Mouse (Mus musculus): ENCODE measurements around the gene Nsf. TPM values are rescaled to one million over a fixed set of nuclear protein-coding genes. Genes with fewer than 3 reads are reported as not detected.

Nsf gene
- polyA plus RNA-seq, 1 experiment from 2014 or later, result 61.2 TPM

DNA sequence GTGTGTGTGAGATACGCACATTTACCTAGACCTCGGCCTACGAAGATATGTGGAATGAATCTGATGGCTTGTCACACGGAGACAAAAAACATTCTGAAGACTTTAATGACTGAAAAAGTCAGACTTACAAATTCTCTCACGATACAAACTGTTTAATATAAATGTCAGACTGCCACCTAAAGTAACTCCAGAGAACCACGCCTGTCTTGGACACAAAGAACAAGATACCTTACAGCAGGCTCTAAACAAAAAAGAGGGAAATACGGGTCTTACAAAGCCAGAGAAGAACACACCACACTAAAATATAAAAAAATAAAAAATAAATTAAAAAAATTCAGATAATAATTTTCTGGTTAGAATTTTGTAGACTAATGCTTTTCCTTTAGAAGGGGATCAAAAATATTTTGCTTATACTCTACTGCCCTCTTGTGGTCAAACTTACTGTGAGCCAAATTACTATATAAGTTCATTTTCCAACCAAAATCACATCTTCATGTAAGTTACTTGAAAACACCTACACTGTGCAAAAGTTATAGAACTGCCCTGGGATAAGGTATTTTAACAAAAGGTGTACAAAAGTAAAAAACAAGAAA is 42.8 kb downstream of the Nsf start:
- Histone ChIP-seq H3K4me3 (ENCODE audit: low read depth, low read length) (no peak overlapping the region), H3K36me3 (ENCODE audit: control insufficient read depth, insufficient read depth, low read length) (no peaks in the 10 kb centered on the region; the same call in 1 of the 2 replicates), H3K9me3 (ENCODE audit: control insufficient read depth, low read length) (no peaks in the 10 kb centered on the region), H3K9ac (ENCODE audit: low read length) (no peak overlapping the region), H3K27ac (ENCODE audit: low read depth, low read length) (no peak overlapping the region), H3K4me2 (ENCODE audit: low read depth, low read length, severe bottlenecking) (no peak overlapping the region), H3K27me3 (ENCODE audit: control insufficient read depth, insufficient read depth, low read length) (no peaks in the 10 kb centered on the region), H3K4me1 (replicated peaks; ENCODE audit: control insufficient read depth, insufficient read depth, low read length) (no peaks in the 10 kb centered on the region)
- DNase-seq (ENCODE audit: low spot score), result no peak
- WGBS, result 66% methylated on average over 7 of the region's 7 CpGs
- ATAC-seq (replicated peaks; ENCODE audit: low FRiP score), result no peak

DNA sequence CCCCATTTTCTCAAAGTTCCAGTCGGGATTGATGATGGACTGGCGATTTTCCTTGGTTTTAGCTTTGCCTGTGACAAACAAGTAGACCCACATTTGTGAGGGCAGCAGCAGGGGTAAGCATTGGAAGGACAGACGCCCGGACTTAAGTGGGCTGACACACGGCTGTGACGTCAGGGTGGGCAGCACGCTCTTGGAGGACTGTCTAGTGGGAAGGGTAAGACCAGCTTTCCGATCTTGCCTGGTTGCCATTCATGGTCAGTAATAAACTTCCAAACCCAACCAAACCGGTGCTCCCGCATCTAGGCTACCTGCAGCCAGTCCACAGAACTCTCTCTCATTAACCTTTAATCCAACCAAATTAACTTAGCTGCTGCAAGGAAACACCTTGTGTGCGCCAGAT is 43.3 kb downstream of the Nsf start:
- Histone ChIP-seq H3K9ac (ENCODE audit: low read length) (no peak overlapping the region), H3K4me2 (ENCODE audit: low read depth, low read length, severe bottlenecking) (no peak overlapping the region), H3K4me3 (ENCODE audit: low read depth, low read length) (no peak overlapping the region), H3K36me3 (ENCODE audit: control insufficient read depth, insufficient read depth, low read length) (no peaks in the 10 kb centered on the region; the same call in 1 of the 2 replicates), H3K27ac (ENCODE audit: low read depth, low read length) (no peak overlapping the region), H3K27me3 (ENCODE audit: control insufficient read depth, insufficient read depth, low read length) (no peaks in the 10 kb centered on the region), H3K9me3 (ENCODE audit: control insufficient read depth, low read length) (no peaks in the 10 kb centered on the region), H3K4me1 (replicated peaks; ENCODE audit: control insufficient read depth, insufficient read depth, low read length) (no peaks in the 10 kb centered on the region)
- ATAC-seq (replicated peaks; ENCODE audit: low FRiP score), result no peak
- DNase-seq (ENCODE audit: low spot score), result no peak
- 91% methylated on average over 11 of the region's 11 CpGs for WGBS

DNA sequence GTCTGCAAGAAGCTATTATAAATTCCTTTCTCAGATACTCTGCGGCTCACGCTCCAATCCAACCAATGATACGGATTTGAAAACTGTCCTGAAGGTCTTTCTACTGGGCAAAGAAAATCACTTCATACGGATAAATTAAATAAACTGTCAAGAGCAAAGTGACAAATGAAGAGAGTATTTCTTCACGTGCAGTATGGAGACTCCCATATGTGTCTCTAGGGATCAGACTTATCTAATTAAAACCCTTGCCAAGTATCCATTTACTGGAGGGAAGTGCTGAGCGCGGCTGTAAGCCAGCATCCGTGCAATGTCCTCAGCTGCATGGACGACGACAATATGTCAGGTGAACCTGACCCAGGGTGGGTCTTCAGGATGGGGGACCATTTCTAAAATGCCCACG is 44.0 kb downstream of the Nsf start:
- Histone ChIP-seq H3K9me3 (ENCODE audit: control insufficient read depth, low read length) (no peaks in the 10 kb centered on the region), H3K27me3 (ENCODE audit: control insufficient read depth, insufficient read depth, low read length) (no peaks in the 10 kb centered on the region), H3K4me1 (replicated peaks; ENCODE audit: control insufficient read depth, insufficient read depth, low read length) (no peaks in the 10 kb centered on the region), H3K27ac (ENCODE audit: low read depth, low read length) (no peak overlapping the region), H3K4me3 (ENCODE audit: low read depth, low read length) (no peak overlapping the region), H3K4me2 (ENCODE audit: low read depth, low read length, severe bottlenecking) (no peak overlapping the region), H3K36me3 (ENCODE audit: control insufficient read depth, insufficient read depth, low read length) (no peaks in the 10 kb centered on the region; the same call in 1 of the 2 replicates), H3K9ac (ENCODE audit: low read length) (no peak overlapping the region)
- WGBS, result 93% methylated on average over 11 of the region's 11 CpGs
- DNase-seq (ENCODE audit: low spot score), result no peak
- ATAC-seq (replicated peaks; ENCODE audit: low FRiP score), result no peak

DNA sequence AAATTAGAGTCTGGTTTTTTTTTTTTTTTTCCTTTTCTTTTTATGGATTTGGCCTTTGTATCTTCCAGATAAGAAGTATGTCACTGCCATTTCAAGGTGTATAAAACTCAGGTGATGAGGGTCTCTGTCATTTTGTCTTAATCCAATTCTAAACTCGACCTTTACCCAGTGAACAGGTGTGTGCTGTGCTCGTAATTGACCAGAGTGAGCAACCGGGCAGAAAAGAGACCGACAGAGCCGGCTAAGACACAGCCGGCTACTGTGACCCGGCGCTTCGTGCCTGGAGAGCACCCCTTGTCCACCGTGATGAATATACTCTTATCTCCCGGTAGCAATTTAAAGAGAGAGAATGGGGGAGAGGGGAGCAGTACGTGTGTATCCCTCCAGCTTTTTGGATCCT is 44.5 kb downstream of the Nsf start:
- WGBS, result 91% methylated on average over 12 of the region's 12 CpGs
- ATAC-seq (replicated peaks; ENCODE audit: low FRiP score), result no peak
- H3K36me3 ChIP-seq (ENCODE audit: control insufficient read depth, insufficient read depth, low read length), result no peaks in the 10 kb centered on the region; the same call in 1 of the 2 replicates
- H3K4me1 ChIP-seq (replicated peaks; ENCODE audit: control insufficient read depth, insufficient read depth, low read length), result no peaks in the 10 kb centered on the region
- no peak overlapping the region for H3K4me2 ChIP-seq (ENCODE audit: low read depth, low read length, severe bottlenecking)
- no peaks in the 10 kb centered on the region for H3K9me3 ChIP-seq (ENCODE audit: control insufficient read depth, low read length)
- H3K4me3 ChIP-seq (ENCODE audit: low read depth, low read length), result no peak overlapping the region
- H3K27ac ChIP-seq (ENCODE audit: low read depth, low read length), result no peak overlapping the region
- no peak for DNase-seq (ENCODE audit: low spot score)
- no peak overlapping the region for H3K9ac ChIP-seq (ENCODE audit: low read length)
- H3K27me3 ChIP-seq (ENCODE audit: control insufficient read depth, insufficient read depth, low read length), result no peaks in the 10 kb centered on the region

DNA sequence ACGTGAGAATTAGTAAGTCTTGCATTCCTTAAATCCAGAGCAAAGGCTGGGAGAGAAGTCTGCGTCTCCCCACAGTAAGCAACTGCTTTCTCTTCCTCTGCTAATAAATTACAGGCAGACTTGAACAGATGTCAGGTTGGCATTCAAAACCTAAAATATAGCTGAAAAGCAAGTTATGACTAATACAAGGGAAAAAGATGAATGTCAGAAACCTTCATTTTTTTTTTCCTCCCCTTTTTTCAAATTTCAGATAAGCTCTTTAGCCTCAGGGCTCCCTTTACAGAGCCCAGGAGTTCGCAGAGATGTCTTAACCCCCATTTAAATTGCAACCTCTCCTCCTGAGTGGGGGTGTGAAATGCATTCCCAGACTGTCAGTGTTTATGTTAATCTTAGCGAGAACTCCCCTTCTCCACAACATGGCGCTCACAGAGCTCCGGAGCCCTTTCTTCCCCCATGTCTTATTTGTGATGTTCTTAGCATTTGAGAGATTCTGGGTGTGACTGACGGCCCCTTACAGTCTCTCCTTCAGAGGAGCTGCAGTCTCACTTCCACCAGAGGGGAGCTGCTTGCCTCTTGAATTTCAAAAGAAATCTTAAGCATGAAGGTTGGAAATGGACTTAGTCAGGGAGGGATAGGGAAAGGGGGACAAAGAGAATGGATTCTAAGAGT is 47.7 kb downstream of the Nsf start:
- ATAC-seq (replicated peaks; ENCODE audit: low FRiP score) (no peak), DNase-seq (ENCODE audit: low spot score) (no peak)
- 56% methylated on average over 7 of the region's 7 CpGs for WGBS
- H3K4me2 ChIP-seq (ENCODE audit: low read depth, low read length, severe bottlenecking), result no peak overlapping the region
- no peak overlapping the region for H3K4me3 ChIP-seq (ENCODE audit: low read depth, low read length)
- H3K36me3 ChIP-seq (ENCODE audit: control insufficient read depth, insufficient read depth, low read length), result no peaks in the 10 kb centered on the region; the same call in 1 of the 2 replicates
- no peak overlapping the region for H3K27ac ChIP-seq (ENCODE audit: low read depth, low read length)
- H3K9ac ChIP-seq (ENCODE audit: low read length), result no peak overlapping the region
- H3K9me3 ChIP-seq (ENCODE audit: control insufficient read depth, low read length), result no peaks in the 10 kb centered on the region
- no peaks in the 10 kb centered on the region for H3K27me3 ChIP-seq (ENCODE audit: control insufficient read depth, insufficient read depth, low read length)
- H3K4me1 ChIP-seq (replicated peaks; ENCODE audit: control insufficient read depth, insufficient read depth, low read length), result no peaks in the 10 kb centered on the region

DNA sequence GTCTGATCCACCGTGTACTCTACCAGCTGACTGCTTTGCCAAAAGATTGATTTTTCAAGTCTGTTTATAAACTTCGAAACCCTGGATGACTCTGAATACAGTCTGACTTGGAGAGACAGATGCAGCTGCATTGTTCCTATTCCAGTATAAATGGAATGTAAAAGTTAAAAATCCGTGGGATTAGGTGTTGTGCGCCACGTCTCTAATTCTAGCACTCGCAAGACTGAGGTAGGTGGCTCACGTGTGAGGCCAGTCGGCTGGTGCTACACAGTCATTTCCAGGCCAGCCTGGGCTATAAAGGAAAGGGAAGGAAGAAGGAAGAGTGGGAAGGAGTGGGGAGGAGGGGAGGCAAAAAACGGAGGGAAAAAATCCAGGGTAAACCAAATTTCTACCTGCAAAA is 48.4 kb downstream of the Nsf start:
- Histone ChIP-seq H3K4me3 (ENCODE audit: low read depth, low read length) (no peak overlapping the region), H3K9ac (ENCODE audit: low read length) (no peak overlapping the region), H3K4me1 (replicated peaks; ENCODE audit: control insufficient read depth, insufficient read depth, low read length) (no peaks in the 10 kb centered on the region), H3K36me3 (ENCODE audit: control insufficient read depth, insufficient read depth, low read length) (no peaks in the 10 kb centered on the region; the same call in 1 of the 2 replicates), H3K27me3 (ENCODE audit: control insufficient read depth, insufficient read depth, low read length) (no peaks in the 10 kb centered on the region), H3K4me2 (ENCODE audit: low read depth, low read length, severe bottlenecking) (no peak overlapping the region), H3K27ac (ENCODE audit: low read depth, low read length) (no peak overlapping the region), H3K9me3 (ENCODE audit: control insufficient read depth, low read length) (no peaks in the 10 kb centered on the region)
- WGBS, result 88% methylated on average over 9 of the region's 9 CpGs
- ATAC-seq (replicated peaks; ENCODE audit: low FRiP score) (no peak), DNase-seq (ENCODE audit: low spot score) (no peak)

DNA sequence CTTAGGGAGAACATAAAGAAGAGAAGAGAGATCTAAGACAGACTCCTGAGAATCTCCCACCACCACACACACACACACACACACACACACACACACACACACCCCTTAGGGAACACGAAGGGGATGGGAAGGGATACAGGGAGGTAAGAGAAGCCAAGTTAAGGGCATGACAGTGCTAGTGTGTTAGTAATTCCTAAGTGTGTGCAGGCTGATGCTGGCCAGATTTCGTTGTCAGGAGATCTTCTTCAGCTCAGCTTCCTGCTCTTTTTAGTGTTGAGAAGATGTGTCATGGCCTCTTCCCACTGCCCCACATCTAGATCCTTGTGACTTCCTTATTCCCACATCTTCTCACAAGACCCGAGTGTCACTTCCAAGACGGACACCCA is 52.3 kb downstream of the Nsf start:
- H3K9ac ChIP-seq (ENCODE audit: low read length), result no peak overlapping the region
- DNase-seq (ENCODE audit: low spot score) (no peak), ATAC-seq (replicated peaks; ENCODE audit: low FRiP score) (no peak)
- H3K36me3 ChIP-seq (ENCODE audit: control insufficient read depth, insufficient read depth, low read length), result no peaks in the 10 kb centered on the region; the same call in 1 of the 2 replicates
- H3K4me2 ChIP-seq (ENCODE audit: low read depth, low read length, severe bottlenecking), result no peak overlapping the region
- 93% methylated on average over 4 of the region's 4 CpGs for WGBS
- no peak overlapping the region for H3K27ac ChIP-seq (ENCODE audit: low read depth, low read length)
- H3K4me1 ChIP-seq (replicated peaks; ENCODE audit: control insufficient read depth, insufficient read depth, low read length), result no peaks in the 10 kb centered on the region
- H3K9me3 ChIP-seq (ENCODE audit: control insufficient read depth, low read length), result no peaks in the 10 kb centered on the region
- no peaks in the 10 kb centered on the region for H3K27me3 ChIP-seq (ENCODE audit: control insufficient read depth, insufficient read depth, low read length)
- no peak overlapping the region for H3K4me3 ChIP-seq (ENCODE audit: low read depth, low read length)

DNA sequence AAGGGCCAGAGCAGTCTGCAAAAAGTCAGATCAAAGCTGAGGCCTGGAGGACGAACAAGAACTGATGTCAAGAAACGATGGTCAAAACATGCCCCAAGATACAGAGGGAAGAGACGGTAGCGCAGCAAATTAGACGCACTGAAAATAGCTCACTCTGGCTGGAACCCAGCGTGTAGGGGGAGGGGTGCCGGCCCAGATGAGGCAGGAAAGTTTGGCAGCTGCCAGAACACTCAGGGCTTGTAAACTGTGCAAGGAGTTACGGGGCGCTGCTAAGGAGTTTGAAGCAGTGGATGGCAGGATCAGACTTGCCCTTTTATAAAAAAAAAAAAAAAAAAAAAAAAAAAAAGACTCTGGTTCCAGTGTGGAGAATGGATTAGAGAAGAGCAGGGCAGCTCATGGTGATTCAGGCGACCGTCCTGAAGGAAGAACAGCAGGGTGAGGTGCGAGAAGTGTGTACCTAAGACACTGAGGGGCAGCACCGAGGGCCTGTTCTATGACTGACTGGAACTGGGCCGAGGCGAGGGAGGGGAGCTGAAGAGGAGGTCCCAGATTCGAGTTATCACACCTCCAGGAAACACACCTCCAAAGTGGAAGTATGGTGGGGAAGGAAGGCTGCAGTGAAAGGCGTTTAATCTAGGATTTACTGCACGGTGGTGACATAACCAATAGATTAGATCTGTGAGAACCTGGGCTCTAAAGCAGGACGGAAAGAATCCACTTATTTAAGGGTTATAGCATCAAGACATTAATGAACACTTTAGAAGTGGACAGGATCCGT is 52.9 kb downstream of the Nsf start:
- no peak overlapping the region for H3K27ac ChIP-seq (ENCODE audit: low read depth, low read length)
- ATAC-seq (replicated peaks; ENCODE audit: low FRiP score) (no peak), DNase-seq (ENCODE audit: low spot score) (no peak)
- no peak overlapping the region for H3K4me3 ChIP-seq (ENCODE audit: low read depth, low read length)
- no peaks in the 10 kb centered on the region for H3K4me1 ChIP-seq (replicated peaks; ENCODE audit: control insufficient read depth, insufficient read depth, low read length)
- H3K9ac ChIP-seq (ENCODE audit: low read length), result no peak overlapping the region
- 80% methylated on average over 20 of the region's 20 CpGs for WGBS
- H3K36me3 ChIP-seq (ENCODE audit: control insufficient read depth, insufficient read depth, low read length), result no peaks in the 10 kb centered on the region; the same call in 1 of the 2 replicates
- H3K27me3 ChIP-seq (ENCODE audit: control insufficient read depth, insufficient read depth, low read length), result no peaks in the 10 kb centered on the region
- H3K4me2 ChIP-seq (ENCODE audit: low read depth, low read length, severe bottlenecking), result no peak overlapping the region
- no peaks in the 10 kb centered on the region for H3K9me3 ChIP-seq (ENCODE audit: control insufficient read depth, low read length)

Data from forebrain, embryonic 11.5 days (tissue).